Mouse (Mus musculus): ENCODE measurements at regions not wholly inside any gene's neighbourhood (a gene's known extent, or its start where the extent isn't known, plus 50 kb on each side); places are given as distances from the start of the nearest gene placed in this dataset.
A peak's percentile ranks its signal among the peaks of the same experiment; 100 is the strongest.

DNA sequence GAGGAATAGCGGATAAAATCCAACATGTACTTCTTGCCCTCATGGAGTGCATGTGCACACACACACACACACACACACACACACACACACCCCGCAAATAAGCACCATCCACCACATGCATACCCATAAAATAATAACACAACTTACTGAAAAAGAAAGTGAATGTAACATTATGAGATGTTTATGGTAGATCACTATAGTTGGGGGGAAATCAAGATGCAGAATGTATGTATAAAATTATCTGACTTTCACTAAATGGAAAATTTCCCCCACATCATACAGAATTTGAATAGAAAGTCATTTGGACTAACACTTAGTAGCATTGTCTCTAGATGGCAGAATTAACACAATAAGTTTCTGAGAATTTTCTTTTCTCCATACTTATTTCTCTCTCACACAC lies 57.2 kb upstream of the Nabp1 start:
- no peak for DNase-seq (ENCODE audit: low read depth)

DNA sequence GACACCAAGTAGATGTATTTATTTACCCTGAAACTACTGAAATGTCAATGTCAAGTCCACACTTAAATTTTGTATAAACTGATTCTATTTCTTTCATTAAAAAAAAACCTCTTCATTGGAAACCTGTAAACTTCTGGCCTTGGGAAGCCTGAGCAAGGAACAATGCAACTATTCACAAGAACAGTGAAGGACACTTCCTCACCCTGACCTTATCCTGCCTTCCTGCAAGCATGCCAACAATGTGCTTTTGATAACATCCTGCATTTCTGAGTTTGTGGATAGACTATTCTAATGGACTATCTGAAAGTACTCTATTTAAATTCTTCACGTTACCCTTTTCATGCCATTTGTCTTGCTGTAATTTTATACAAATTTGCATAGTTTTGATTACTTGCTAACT lies 53.1 kb upstream of the Nabp1 start:
- no peak for DNase-seq (ENCODE audit: low read depth)

- DNase-seq (ENCODE audit: low read depth): peak; percentile 91
Measured at GRCm38 (mm10) chr1:51530191-51530926, 52.1 kb upstream of the Nabp1 start.

GRCm38 (mm10) chr1:51529653-51530052 lies 51.4 kb upstream of the Nabp1 start:
- no peak for DNase-seq (ENCODE audit: low read depth)

DNA sequence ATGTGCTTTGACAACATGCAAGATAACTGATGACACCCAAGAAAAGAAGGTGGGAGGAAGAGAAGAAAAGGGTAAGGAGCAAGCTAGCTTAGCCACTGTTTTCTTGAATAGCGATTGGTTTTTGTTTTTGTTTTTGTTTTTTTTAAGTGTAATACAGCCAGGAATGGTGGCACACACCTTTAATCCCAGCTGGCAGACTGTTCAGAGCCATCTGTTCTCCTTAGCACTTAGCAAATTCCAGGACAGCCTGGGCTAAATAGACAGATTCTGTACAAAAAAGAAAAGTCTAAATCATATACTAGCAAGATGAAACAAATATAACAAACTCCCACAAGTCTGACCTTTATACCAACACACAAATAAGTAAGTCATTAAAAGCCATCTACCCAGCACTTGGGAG lies 50.4 kb upstream of the Nabp1 start:
- DNase-seq (ENCODE audit: low read depth): no peak
